Mouse (Mus musculus): Measurements from ENCODE around the gene C2cd4d. TPM values are rescaled to one million over a fixed set of nuclear protein-coding genes. Genes with fewer than 3 reads are reported as not detected.

Gene C2cd4d
- polyA plus RNA-seq (2016; fragmentation: Nextera tagmentation; extraction: Ambion mirVana): 2.4 and 3.1 TPM in 2 replicates

- Histone ChIP-seq H3K4me1 (peaks cover 7% of the 10 kb centered on the region; the same call in 1 of the 2 replicates), H3K36me3 (no peaks in the 10 kb centered on the region), H3K27me3 (replicated peaks) (peaks cover 40% of the 10 kb centered on the region), H3K9ac (peak within 1 kb of the TSS; percentile 87), H3K4me3 (peak within 1 kb of the TSS; percentile 48), H3K27ac (no peak within 1 kb of the TSS), H3K9me3 (no peaks in the 10 kb centered on the region), H3K4me2 (replicated peaks) (peak within 1 kb of the TSS; percentile 91)
- 45% methylated on average over 7 of the region's 7 CpGs for WGBS
- no peak for ATAC-seq (ENCODE audit: low FRiP score, low read depth)
Observed at GRCm38 (mm10) chr3:94362138-94362537, at the start of gene C2cd4d. Gene C2cd4d, plus strand, starts transcription at chr3:94362438.

DNA sequence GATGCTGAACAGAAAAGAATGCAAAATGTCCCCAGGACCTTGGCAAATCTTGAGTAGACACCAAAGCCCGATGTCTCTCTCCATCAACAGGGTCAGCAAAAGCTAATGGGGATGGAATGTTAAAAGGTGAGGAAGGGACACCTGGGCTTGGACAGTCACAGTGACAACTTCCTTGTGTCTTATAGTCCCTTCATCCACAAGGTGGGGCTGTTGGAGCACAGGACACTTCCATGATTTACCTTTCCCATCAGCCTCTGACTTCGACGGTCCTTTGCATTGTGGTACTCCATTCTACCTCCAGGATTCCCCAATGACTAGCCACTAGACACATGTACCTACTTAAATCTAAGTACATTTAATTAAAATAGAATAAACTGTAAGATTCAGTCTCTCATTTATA lies 33.6 kb upstream of the C2cd4d start:
- no peak overlapping the region for H3K4me3 ChIP-seq
- no peaks in the 10 kb centered on the region for H3K4me1 ChIP-seq
- H3K27ac ChIP-seq: no peak overlapping the region
- no peaks in the 10 kb centered on the region for H3K9me3 ChIP-seq
- no peak overlapping the region for H3K9ac ChIP-seq
- 76% methylated on average over 3 of the region's 3 CpGs for WGBS
- no peak for ATAC-seq (ENCODE audit: low FRiP score, low read depth)
- H3K36me3 ChIP-seq: no peaks in the 10 kb centered on the region
- no peak overlapping the region for H3K4me2 ChIP-seq (replicated peaks)
- no peaks in the 10 kb centered on the region for H3K27me3 ChIP-seq (replicated peaks)

- Histone ChIP-seq H3K4me2 (replicated peaks) (no peak overlapping the region), H3K4me3 (no peak overlapping the region), H3K9me3 (no peaks in the 10 kb centered on the region), H3K9ac (no peak overlapping the region), H3K36me3 (no peaks in the 10 kb centered on the region), H3K27me3 (replicated peaks) (no peaks in the 10 kb centered on the region), H3K4me1 (no peaks in the 10 kb centered on the region), H3K27ac (no peak overlapping the region)
- WGBS: 89% methylated on average over 4 of the region's 4 CpGs
- ATAC-seq (ENCODE audit: low FRiP score, low read depth): no peak
Observed at GRCm38 (mm10) chr3:94334442-94334841, 27.8 kb upstream of the C2cd4d start.

DNA sequence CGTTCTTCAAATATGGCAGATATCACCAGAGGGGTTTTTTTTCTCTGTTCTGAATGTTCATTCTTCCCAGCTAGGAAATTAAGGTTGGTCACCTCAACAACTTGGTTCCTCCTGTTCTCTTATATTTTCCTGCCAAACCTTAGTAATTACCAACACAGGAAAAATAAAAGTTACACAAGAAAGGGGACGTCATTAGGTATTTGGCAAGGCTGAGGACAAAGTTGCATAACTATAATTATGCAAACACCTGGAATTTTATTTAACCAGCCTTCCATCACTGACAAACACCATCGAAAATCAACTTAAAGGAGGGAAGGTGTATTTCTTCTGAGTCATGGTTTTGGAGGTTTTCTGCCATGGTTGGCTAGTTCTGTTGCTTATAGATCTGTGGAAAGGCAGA lies 23.7 kb upstream of the C2cd4d start:
- H3K4me1 ChIP-seq: no peaks in the 10 kb centered on the region
- H3K36me3 ChIP-seq: no peaks in the 10 kb centered on the region
- H3K4me2 ChIP-seq (replicated peaks): no peak overlapping the region
- H3K9me3 ChIP-seq: no peaks in the 10 kb centered on the region
- H3K9ac ChIP-seq: no peak overlapping the region
- ATAC-seq (ENCODE audit: low FRiP score, low read depth): no peak
- WGBS: 87% methylated on average over 3 of the region's 3 CpGs
- no peaks in the 10 kb centered on the region for H3K27me3 ChIP-seq (replicated peaks)
- H3K4me3 ChIP-seq: no peak overlapping the region
- H3K27ac ChIP-seq: no peak overlapping the region

DNA sequence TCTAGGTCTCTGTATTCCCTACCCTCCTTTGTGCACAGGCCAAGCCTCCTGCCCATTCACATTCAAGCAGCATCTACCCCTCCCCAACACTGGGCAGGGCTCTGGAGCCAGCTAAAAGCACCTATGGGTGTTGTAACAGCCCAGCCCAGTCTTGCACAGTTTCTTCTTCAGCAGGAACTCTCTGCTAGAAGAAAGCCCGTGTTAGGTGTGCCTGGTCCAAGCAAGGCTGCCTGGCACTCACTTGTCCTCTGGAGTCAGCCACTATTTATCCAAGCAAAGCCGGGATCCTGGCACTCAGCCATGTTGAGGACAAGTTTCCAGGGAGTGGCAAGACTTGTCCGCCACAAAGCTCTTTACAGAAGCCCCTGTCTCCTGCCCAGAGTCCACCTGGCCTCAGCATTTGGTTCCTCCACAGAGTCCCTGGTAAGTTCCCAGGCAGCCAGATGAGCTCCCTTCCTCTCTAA lies 20.2 kb upstream of the C2cd4d start, which contains the start of gene Them5:
Gene Them5, plus strand, starts transcription at position 141 of the 464 bp plus-strand sequence.
- no peak for ATAC-seq (ENCODE audit: low FRiP score, low read depth)
- no peaks in the 10 kb centered on the region for H3K36me3 ChIP-seq
- H3K4me3 ChIP-seq: no peak within 1 kb of the TSS
- H3K27ac ChIP-seq: no peak within 1 kb of the TSS
- no peaks in the 10 kb centered on the region for H3K27me3 ChIP-seq (replicated peaks)
- H3K4me1 ChIP-seq: no peaks in the 10 kb centered on the region
- no peak within 1 kb of the TSS for H3K4me2 ChIP-seq (replicated peaks)
- 76% methylated on average over 3 of the region's 3 CpGs for WGBS
- H3K9me3 ChIP-seq: no peaks in the 10 kb centered on the region
- no peak within 1 kb of the TSS for H3K9ac ChIP-seq

DNA sequence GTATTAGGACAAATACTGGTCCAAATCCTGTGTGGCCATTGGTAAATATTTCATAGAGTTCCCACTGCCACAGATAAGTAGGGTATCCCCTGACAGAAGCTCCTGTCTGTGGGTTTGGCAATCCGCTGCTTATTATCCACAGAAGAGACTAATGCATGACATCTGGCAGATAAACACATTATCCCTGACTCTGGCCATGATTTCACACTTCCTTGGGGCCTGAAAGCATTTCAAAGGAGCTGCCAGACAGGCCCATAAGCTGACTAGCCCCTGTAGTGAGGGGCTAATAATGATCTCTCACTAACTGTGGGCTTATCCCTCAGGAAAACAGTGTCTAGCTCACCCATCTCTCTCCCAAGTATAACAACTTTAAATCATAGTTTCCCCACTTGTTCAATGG lies 19.7 kb upstream of the C2cd4d start:
- Histone ChIP-seq H3K9ac (no peak overlapping the region), H3K4me2 (replicated peaks) (no peak overlapping the region), H3K36me3 (no peaks in the 10 kb centered on the region), H3K27ac (no peak overlapping the region), H3K4me1 (no peaks in the 10 kb centered on the region), H3K4me3 (no peak overlapping the region), H3K27me3 (replicated peaks) (no peaks in the 10 kb centered on the region), H3K9me3 (no peaks in the 10 kb centered on the region)
- 75% methylated on average over 1 of the region's 1 CpGs for WGBS
- ATAC-seq (ENCODE audit: low FRiP score, low read depth): no peak

DNA sequence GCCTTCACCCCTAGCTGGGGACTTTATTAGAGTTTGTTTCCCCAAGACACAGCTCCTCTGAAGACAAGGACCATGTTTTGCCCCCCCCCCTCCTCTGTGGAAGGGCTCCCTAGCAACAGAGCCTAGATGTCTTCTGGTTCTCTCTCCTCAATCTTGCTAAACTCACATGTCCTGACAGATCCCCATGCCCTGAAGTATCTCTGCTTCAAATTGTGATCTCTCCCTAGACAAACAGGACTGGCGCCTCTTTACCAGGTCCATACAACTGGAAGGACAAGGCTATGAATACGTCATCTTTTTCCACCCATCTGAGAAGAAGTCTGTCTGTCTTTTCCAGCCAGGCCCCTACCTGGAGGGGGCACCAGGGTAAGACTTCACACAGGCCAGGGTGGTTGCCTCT lies 18.1 kb upstream of the C2cd4d start:
- H3K9ac ChIP-seq: no peak overlapping the region
- H3K27ac ChIP-seq: no peak overlapping the region
- no peaks in the 10 kb centered on the region for H3K4me1 ChIP-seq
- no peaks in the 10 kb centered on the region for H3K27me3 ChIP-seq (replicated peaks)
- H3K4me3 ChIP-seq: no peak overlapping the region
- no peak overlapping the region for H3K4me2 ChIP-seq (replicated peaks)
- no peaks in the 10 kb centered on the region for H3K9me3 ChIP-seq
- WGBS: 87% methylated on average over 2 of the region's 2 CpGs
- no peaks in the 10 kb centered on the region for H3K36me3 ChIP-seq
- no peak for ATAC-seq (ENCODE audit: low FRiP score, low read depth)

- WGBS: 79% methylated on average over 3 of the region's 3 CpGs
- Histone ChIP-seq H3K4me2 (replicated peaks) (no peak overlapping the region), H3K4me3 (no peak overlapping the region), H3K4me1 (no peaks in the 10 kb centered on the region), H3K27me3 (replicated peaks) (no peaks in the 10 kb centered on the region), H3K27ac (no peak overlapping the region), H3K36me3 (no peaks in the 10 kb centered on the region), H3K9ac (no peak overlapping the region), H3K9me3 (no peaks in the 10 kb centered on the region)
- no peak for ATAC-seq (ENCODE audit: low FRiP score, low read depth)
Observed at GRCm38 (mm10) chr3:94344897-94345296, 17.3 kb upstream of the C2cd4d start.

- Histone ChIP-seq H3K4me2 (replicated peaks) (no peak overlapping the region), H3K36me3 (no peaks in the 10 kb centered on the region), H3K27ac (no peak overlapping the region), H3K4me1 (no peaks in the 10 kb centered on the region), H3K9me3 (no peaks in the 10 kb centered on the region), H3K27me3 (replicated peaks) (no peaks in the 10 kb centered on the region), H3K9ac (no peak overlapping the region), H3K4me3 (no peak overlapping the region)
- WGBS: 77% methylated on average over 2 of the region's 2 CpGs
- ATAC-seq (ENCODE audit: low FRiP score, low read depth): no peak
Observed at GRCm38 (mm10) chr3:94348146-94348545, 14.1 kb upstream of the C2cd4d start.

- no peaks in the 10 kb centered on the region for H3K36me3 ChIP-seq
- H3K9ac ChIP-seq: no peak overlapping the region
- peaks cover 35% of the 10 kb centered on the region for H3K27me3 ChIP-seq (replicated peaks)
- H3K4me3 ChIP-seq: no peak overlapping the region
- no peak overlapping the region for H3K27ac ChIP-seq
- no peak overlapping the region for H3K4me2 ChIP-seq (replicated peaks)
- peaks cover 7% of the 10 kb centered on the region; the same call in 1 of the 2 replicates for H3K4me1 ChIP-seq
- H3K9me3 ChIP-seq: no peaks in the 10 kb centered on the region
- no peak for ATAC-seq (ENCODE audit: low FRiP score, low read depth)
- WGBS: 0% methylated on average over 1 of the region's 1 CpGs
Observed at GRCm38 (mm10) chr3:94360812-94361211, 1.4 kb upstream of the C2cd4d start.

DNA sequence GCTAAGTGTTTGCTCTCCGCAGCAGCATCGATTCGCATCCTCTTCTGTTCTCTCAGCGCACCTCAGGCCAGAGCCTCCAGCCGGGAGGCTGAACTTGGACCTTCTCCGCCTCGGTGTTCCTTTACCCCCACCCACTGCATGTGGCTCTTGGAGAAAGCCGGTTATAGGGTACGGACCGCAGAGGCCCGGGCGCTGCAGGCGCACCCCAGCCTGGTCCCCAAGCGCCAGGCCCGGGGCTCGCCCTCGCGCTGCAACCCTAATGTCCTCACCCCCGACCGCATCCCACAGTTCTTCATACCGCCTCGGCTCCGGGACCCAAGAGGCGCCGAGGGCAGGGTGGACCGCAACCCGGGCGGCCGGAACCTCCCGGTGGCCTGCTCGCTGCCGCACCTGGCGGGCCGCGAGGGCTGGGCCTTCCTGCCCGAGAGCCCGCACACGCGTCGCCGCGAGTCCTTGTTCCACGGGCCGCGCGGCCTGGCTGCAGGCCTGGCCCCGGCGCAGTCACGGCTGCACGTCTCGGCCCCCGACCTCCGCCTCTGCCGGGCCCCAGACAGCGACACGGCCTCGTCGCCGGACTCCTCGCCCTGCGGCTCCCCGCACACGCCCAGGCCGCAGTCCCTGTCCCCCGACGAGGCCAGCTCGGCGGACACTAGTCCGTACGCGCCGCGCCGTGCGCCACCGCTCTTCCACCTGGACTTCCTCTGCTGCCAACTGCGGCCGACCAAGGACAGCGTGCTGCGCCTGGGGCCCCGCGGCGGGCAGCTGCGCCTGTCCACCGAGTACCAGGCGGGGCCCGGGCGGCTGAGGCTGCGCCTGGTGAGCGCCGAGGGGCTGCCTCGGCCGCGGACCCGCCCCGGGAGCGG lies 1.3 kb downstream of the C2cd4d start:
- no peak overlapping the region for H3K27ac ChIP-seq
- H3K9ac ChIP-seq: peak overlapping the region; percentile 87
- ATAC-seq (ENCODE audit: low FRiP score, low read depth): peak; percentile 77
- no peaks in the 10 kb centered on the region for H3K9me3 ChIP-seq
- WGBS: 5% methylated on average over 97 of the region's 97 CpGs
- peak overlapping the region; percentile 48 for H3K4me3 ChIP-seq
- H3K27me3 ChIP-seq (replicated peaks): peaks cover 40% of the 10 kb centered on the region
- peaks cover 7% of the 10 kb centered on the region; the same call in 1 of the 2 replicates for H3K4me1 ChIP-seq
- no peaks in the 10 kb centered on the region for H3K36me3 ChIP-seq
- peak overlapping the region; percentile 91 for H3K4me2 ChIP-seq (replicated peaks)

DNA sequence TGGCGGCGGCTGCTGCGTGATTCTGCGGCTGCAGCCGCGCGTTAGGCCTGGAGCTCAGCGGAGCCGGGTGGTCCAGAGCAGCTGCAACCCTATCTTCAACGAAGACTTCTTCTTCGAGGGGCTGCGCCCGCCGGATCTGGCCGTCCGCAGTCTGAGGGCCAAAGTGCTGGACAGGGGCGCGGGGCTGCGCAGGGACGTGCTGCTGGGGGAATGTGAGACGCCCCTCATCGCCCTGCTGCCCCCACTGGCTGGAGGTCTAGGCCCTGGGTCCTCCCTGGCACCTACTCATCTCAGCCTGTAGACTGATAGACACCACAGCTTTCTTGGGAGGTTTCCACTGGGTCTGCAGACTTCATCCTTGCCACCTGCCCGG lies 1.9 kb downstream of the C2cd4d start:
- H3K27ac ChIP-seq: no peak overlapping the region
- peaks cover 7% of the 10 kb centered on the region; the same call in 1 of the 2 replicates for H3K4me1 ChIP-seq
- no peaks in the 10 kb centered on the region for H3K9me3 ChIP-seq
- no peaks in the 10 kb centered on the region for H3K36me3 ChIP-seq
- 4% methylated on average over 23 of the region's 23 CpGs for WGBS
- H3K4me2 ChIP-seq (replicated peaks): peak overlapping the region; percentile 91
- ATAC-seq (ENCODE audit: low FRiP score, low read depth): peak; percentile 43
- peak overlapping the region; percentile 48 for H3K4me3 ChIP-seq
- H3K9ac ChIP-seq: peak overlapping the region; percentile 87
- peaks cover 40% of the 10 kb centered on the region for H3K27me3 ChIP-seq (replicated peaks)

Data from neural tube, embryonic 12.5 days (tissue).